Mouse (Mus musculus) CH12.LX (cell line): Measurements from ENCODE around the gene Tmem50b. TPM values are rescaled to one million over a fixed set of nuclear protein-coding genes. Genes with fewer than 3 reads are reported as not detected.

Experiments
- DNase-seq: peaks from one replicate; pipeline ENCODE4 v3.0.0-alpha.2; 2013; ENCODE audit errors: extremely low read depth
- H3K27ac ChIP-seq: 2 replicates; pipeline ENCODE4 v1.5.1; 2012; ENCODE audit warnings: low read depth, mild to moderate bottlenecking, control low read depth, moderate library complexity; ENCODE audit not compliant: insufficient read depth
- H3K27me3 ChIP-seq: replicated peaks from 2 replicates; pipeline ENCODE3; 2012; ENCODE audit warnings: inconsistent platforms
- H3K36me3 ChIP-seq, 2 experiments: replicated peaks in 1 of 2; 2 replicates each; pipeline versions ENCODE3 to v1.6.1; 2012; ENCODE audit warnings: inconsistent platforms in 1 of 2, low read length in 1 of 2, mild to moderate bottlenecking in 1 of 2, mixed read lengths in 1 of 2, moderate library complexity in 1 of 2; ENCODE audit not compliant: control insufficient read depth in 1 of 2, insufficient read depth in 1 of 2
- H3K4me1 ChIP-seq, 2 experiments: 2 replicates each; pipeline ENCODE4 v1.6.1; 2012; ENCODE audit warnings: inconsistent platforms in 1 of 2, moderate library complexity in 1 of 2; ENCODE audit not compliant: insufficient read depth in 2 of 2, control insufficient read depth in 1 of 2
- H3K4me2 ChIP-seq: 2 replicates; pipeline ENCODE4 v1.6.1; 2012; ENCODE audit warnings: low read depth, mild to moderate bottlenecking, control low read depth; ENCODE audit not compliant: poor library complexity, insufficient read depth, severe bottlenecking
- H3K4me3 ChIP-seq, 3 experiments: fragments of 150-350 bp in 1 of 3; sonication (generic) in 1 of 3; replicated peaks in 1 of 3; 2 replicates each; pipeline versions ENCODE3 to v1.5.1; 2011 to 2012; ENCODE audit warnings: low read depth in 2 of 3, low read length in 2 of 3, mild to moderate bottlenecking in 2 of 3, moderate library complexity in 2 of 3, control low read depth in 1 of 3, improper control_type of control experiment in 1 of 3, inconsistent platforms in 1 of 3, mixed read lengths in 1 of 3; ENCODE audit not compliant: poor library complexity in 1 of 3
- H3K79me2 ChIP-seq: replicated peaks from 2 replicates; pipeline ENCODE4 v1.6.1; 2012; ENCODE audit warnings: mild to moderate bottlenecking, moderate library complexity; ENCODE audit not compliant: control insufficient read depth, poor library complexity, insufficient read depth, severe bottlenecking; ENCODE audit errors: extremely low read depth
- H3K9ac ChIP-seq: 2 replicates; pipeline ENCODE4 v1.6.1; 2012; ENCODE audit warnings: low read depth, mild to moderate bottlenecking, control low read depth, moderate library complexity; ENCODE audit not compliant: insufficient read depth
- H3K9me3 ChIP-seq: replicated peaks from 2 replicates; pipeline ENCODE3; 2012; ENCODE audit warnings: low read length, inconsistent platforms, mixed read lengths
- BHLHE40 ChIP-seq: IDR thresholded peaks from 2 replicates; pipeline ENCODE4 v1.6.1; 2011; ENCODE audit warnings: mild to moderate bottlenecking, low read depth, low read length, improper control_type of control experiment
- CHD2 ChIP-seq: IDR thresholded peaks from 2 replicates; pipeline ENCODE4 v1.6.1; 2011; ENCODE audit warnings: low read length, improper control_type of control experiment
- IRF4 ChIP-seq: IDR thresholded peaks from 2 replicates; pipeline ENCODE4 v1.6.1; 2014; ENCODE audit warnings: low read depth, mild to moderate bottlenecking, inconsistent platforms, low read length, improper control_type of control experiment
- JUND ChIP-seq: conservative IDR thresholded peaks from 2 replicates; pipeline ENCODE4 v1.6.1; 2011; ENCODE audit warnings: low read depth, low read length, improper control_type of control experiment
- MAZ ChIP-seq: IDR thresholded peaks from 2 replicates; pipeline ENCODE4 v1.6.1; 2012; ENCODE audit warnings: low read depth, mild to moderate bottlenecking, inconsistent platforms, low read length, improper control_type of control experiment, moderate library complexity
- MEF2A ChIP-seq: IDR thresholded peaks from 2 replicates; pipeline ENCODE4 v1.6.1; 2014; ENCODE audit warnings: low read depth, mild to moderate bottlenecking, inconsistent platforms, low read length, improper control_type of control experiment, borderline replicate concordance
- MXI1 ChIP-seq: IDR thresholded peaks from 2 replicates; pipeline ENCODE4 v1.6.1; 2011; ENCODE audit warnings: mild to moderate bottlenecking, low read depth, low read length, improper control_type of control experiment
- MYC ChIP-seq: IDR thresholded peaks from 2 replicates; pipeline ENCODE4 v1.6.1; 2011; ENCODE audit warnings: low read depth, mild to moderate bottlenecking, improper control_type of control experiment, low read length
- NELFE ChIP-seq: IDR thresholded peaks from 2 replicates; pipeline ENCODE4 v1.6.1; 2011; ENCODE audit warnings: low read depth, low read length, improper control_type of control experiment
- POLR2A ChIP-seq: IDR thresholded peaks from 2 replicates; pipeline ENCODE4 v1.6.1; 2011; ENCODE audit warnings: low read depth, mild to moderate bottlenecking, improper control_type of control experiment, low read length
- POLR2AphosphoS2 ChIP-seq: IDR thresholded peaks from 2 replicates; pipeline ENCODE4 v1.6.1; 2011; ENCODE audit warnings: low read depth, low read length, improper control_type of control experiment
- RAD21 ChIP-seq: IDR thresholded peaks from 2 replicates; pipeline ENCODE4 v1.6.1; 2011; ENCODE audit warnings: low read depth, mild to moderate bottlenecking, low read length, improper control_type of control experiment, moderate library complexity
- RCOR1 ChIP-seq: conservative IDR thresholded peaks from 2 replicates; pipeline ENCODE4 v1.6.1; 2012; ENCODE audit warnings: low read depth, mild to moderate bottlenecking, inconsistent platforms, low read length, improper control_type of control experiment
- SIN3A ChIP-seq: IDR thresholded peaks from 2 replicates; pipeline ENCODE4 v1.6.1; 2012; ENCODE audit warnings: low read length, improper control_type of control experiment, inconsistent platforms
- TBP ChIP-seq: conservative IDR thresholded peaks from 2 replicates; pipeline ENCODE4 v1.6.1; 2011; ENCODE audit warnings: low read depth, low read length, improper control_type of control experiment
- TCF12 ChIP-seq: IDR thresholded peaks from 2 replicates; pipeline ENCODE4 v1.6.1; 2014; ENCODE audit warnings: low read depth, mild to moderate bottlenecking, inconsistent platforms, low read length, improper control_type of control experiment
- UBTF ChIP-seq: IDR thresholded peaks from 2 replicates; pipeline ENCODE4 v1.6.1; 2012; ENCODE audit warnings: low read depth, mild to moderate bottlenecking, inconsistent platforms, low read length, improper control_type of control experiment, moderate library complexity
- ZKSCAN1 ChIP-seq: IDR thresholded peaks from 2 replicates; pipeline ENCODE4 v1.6.1; 2012; ENCODE audit warnings: low read depth, inconsistent platforms, low read length, improper control_type of control experiment, borderline replicate concordance
- ZNF384 ChIP-seq: IDR thresholded peaks from 2 replicates; pipeline ENCODE4 v1.6.1; 2012; ENCODE audit warnings: low read depth, low read length, improper control_type of control experiment, inconsistent platforms
- dilution Hi-C: fragments of 300-500 bp; cut with MboI; formaldehyde crosslinking; loops from 2 replicates; pipeline ENCODE4 v1.14.3; 2020; ENCODE audit warnings: low sequenced_read_pairs; ENCODE audit not compliant: extremely low pct_unique_long_range_greater_than_20kb, extremely low pct_ligation_motif_present
- in situ Hi-C: fragments of 300-500 bp; cut with MboI; formaldehyde crosslinking; loops from 3 replicates; pipeline ENCODE4 v1.14.3; 2019; ENCODE audit warnings: low sequenced_read_pairs, low pct_ligation_motif_present, low pct_unique_long_range_greater_than_20kb, mixed read lengths
- polyA plus RNA-seq: library from polyadenylated mRNA; unstranded; fragments of >175 nt; gene quantifications from 2 replicates; pipeline ENCODE4 v1.2.1, GENCODE M21; 2012; ENCODE audit warnings: low read depth; ENCODE audit not compliant: insufficient read length
- total RNA-seq, 2 experiments: library from RNA; depleted of rRNA; stranded (reverse); fragments of 300-350 nt in 1 of 2; fragments of >200 nt in 1 of 2; gene quantifications; 2 replicates each; pipeline ENCODE4 v1.2.3; 2012 to 2014

Tmem50b gene
- total and polyA plus RNA-seq, 3 experiments = 6.1 to 15.9 (median 12.7) TPM

DNA sequence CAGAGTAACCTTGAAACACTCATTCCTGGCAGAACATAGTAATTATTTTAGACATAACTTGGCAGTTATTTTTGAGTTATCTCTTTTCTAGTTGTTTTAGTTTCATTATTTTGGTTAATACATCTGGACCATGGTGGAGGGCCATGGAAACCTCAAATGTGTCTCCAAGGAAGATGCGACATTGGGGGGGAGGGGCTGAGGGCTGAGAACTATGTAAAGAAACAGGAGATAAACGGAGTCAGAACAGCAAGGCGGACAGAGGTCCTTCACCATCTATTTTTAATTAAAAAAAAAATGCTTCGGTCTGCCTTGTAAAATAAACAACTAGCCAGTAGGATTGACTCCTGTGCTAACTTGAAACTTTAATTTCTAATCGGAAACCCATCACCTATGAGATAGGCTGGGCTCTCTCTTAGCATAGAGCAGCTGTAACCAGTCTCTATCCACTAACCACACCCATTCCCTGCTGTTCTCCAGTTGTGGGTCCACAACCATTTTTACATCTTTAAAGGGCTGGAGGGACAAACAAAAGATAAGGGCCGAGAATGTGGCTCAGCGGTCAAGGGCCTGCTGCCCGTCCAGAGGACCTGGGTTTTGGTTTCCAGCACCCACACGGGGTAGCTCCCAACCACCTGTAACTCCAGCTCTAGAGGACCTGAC, 32.2 kb downstream of the Tmem50b start:
- Histone ChIP-seq H3K9me3 (no peaks in the 10 kb centered on the region), H3K4me2 (no peak overlapping the region), H3K9ac (no peak overlapping the region), H3K27me3 (no peaks in the 10 kb centered on the region), H3K36me3 (peaks cover 27 to 40% of the 10 kb centered on the region in 2 experiments), H3K4me1 (peaks cover 10 to 28% of the 10 kb centered on the region in 2 experiments), H3K79me2 (no peaks in the 10 kb centered on the region), H3K4me3 (no peak overlapping the region), H3K27ac (no peak overlapping the region)
- in situ Hi-C loops = no loop called here
- dilution Hi-C loops = no loop called here
- 0 out of 2 replicates have a peak, but pooled peaks have one; percentile 1 for TF ChIP-seq POLR2AphosphoS2
- no peak for TF ChIP-seq BHLHE40
- no peak for TF ChIP-seq RAD21
- no peak for DNase-seq

DNA sequence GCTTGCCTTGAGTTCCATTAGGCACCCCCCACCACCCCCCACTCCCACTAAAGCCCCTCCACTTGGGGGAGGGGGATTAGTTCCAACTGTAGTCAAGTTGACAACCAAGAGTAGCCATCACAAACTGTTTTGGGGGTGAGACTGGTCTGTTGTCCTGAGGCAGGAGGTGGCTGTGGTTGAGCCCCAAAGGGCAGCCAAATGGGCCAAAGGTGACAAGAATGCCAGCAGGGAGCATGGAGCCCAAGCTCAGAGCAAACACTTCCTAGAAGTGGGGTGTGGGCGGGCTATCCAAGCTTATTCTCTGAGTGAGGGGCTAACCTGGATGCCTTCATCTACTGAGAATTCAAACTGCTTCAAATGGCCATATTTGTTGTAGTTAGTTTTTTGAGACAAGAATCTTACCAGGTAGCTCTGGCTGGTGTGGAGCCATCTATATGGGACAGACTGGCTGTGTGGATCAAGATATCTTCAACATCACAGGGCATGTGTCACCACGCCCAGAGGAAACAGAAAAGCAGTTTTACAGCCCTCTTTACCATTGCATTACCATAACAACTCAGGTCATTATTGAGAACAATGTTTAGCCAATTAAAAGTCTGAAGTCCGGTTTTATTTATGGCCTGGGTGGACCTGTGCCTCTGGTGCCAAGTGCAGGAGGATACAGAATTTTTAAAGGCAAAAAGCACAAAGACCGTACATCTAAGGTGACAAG, 32.9 kb downstream of the Tmem50b start:
- H3K4me2 ChIP-seq = no peak overlapping the region
- no peak overlapping the region for H3K27ac ChIP-seq
- dilution Hi-C loops = no loop called here
- in situ Hi-C loops = no loop called here
- H3K27me3 ChIP-seq = no peaks in the 10 kb centered on the region
- TF ChIP-seq MXI1 (no peak), ZNF384 (no peak), POLR2A (no peak), TBP (no peak), TCF12 (no peak), RCOR1 (no peak), NELFE (no peak), UBTF (no peak), RAD21 (no peak), ZKSCAN1 (no peak), MAZ (no peak), MYC (no peak), BHLHE40 (no peak), MEF2A (no peak), SIN3A (no peak), JUND (no peak), IRF4 (no peak), POLR2AphosphoS2 (no peak; the same call in 1 of the 2 replicates), CHD2 (no peak)
- no peak overlapping the region for H3K4me3 ChIP-seq
- no peaks in the 10 kb centered on the region for H3K9me3 ChIP-seq
- peaks cover 32 to 46% of the 10 kb centered on the region in 2 experiments for H3K36me3 ChIP-seq
- peaks cover 13 to 32% of the 10 kb centered on the region in 2 experiments for H3K4me1 ChIP-seq
- no peak overlapping the region for H3K9ac ChIP-seq
- no peaks in the 10 kb centered on the region for H3K79me2 ChIP-seq
- DNase-seq = no peak
